Mouse (Mus musculus): ENCODE data around the gene Frem3.
A peak's percentile ranks its signal among the peaks of the same experiment; 100 is the strongest.

The Frem3 gene

GRCm38 (mm10) chr8:80610549-80611440 lies at the start of gene Frem3:
Gene Frem3, plus strand, starts transcription at chr8:80611080.
- no peak for DNase-seq (ENCODE audit: low read depth in 2 of 2, low spot score in 2 of 2)

DNA sequence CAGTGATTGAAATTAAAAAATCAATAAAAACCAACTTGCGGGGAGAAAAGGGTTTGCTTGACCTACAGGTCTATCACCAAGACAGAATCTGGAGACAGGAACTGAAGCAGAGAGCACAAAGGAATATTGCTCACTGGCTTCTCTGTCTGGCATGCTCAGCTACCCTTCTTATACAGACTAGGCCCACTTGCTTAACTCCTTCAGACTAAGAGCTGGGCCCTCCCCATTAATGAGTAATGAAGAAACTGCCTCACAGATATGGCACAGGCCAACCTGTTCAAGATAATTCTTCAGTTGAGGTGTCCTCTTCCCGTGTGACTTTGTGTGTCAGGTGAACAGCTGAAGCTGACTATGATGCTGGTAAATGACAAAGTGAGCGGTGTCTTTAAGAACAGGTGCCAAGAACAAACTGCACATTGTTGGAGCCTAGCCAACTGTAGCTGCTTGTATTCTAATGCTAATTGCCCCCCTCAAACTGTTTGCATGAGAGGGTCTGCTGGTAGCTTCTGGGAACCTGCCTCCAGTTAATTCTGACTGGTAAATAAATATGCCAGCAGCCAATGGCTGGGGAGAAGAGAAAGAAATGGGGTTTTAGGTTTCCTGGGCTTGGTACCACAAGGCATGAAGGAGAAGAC lies 46.6 kb upstream of the Frem3 start:
- DNase-seq (ENCODE audit: low read depth in 2 of 2, low spot score in 2 of 2) = no peak

DNA sequence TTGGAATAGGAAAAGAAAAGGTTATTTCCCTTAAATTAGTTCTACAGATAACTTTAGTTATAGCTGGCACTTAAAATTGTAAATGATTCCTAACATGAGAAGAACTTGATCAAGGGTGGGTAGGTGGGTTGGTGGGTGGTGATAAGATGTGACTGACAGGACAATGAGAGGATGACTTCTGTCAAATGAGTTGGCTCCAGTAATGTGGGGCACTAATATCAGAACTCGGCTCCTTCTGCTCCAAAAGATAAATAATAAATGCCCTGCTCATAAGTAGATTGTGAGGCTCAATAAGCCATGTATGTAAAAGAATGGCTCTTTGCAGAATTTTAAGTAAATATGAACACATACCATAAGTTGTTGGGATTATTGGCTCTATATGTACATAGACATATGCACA lies 43.4 kb upstream of the Frem3 start:
- DNase-seq (ENCODE audit: low read depth in 2 of 2, low spot score in 2 of 2) = no peak

DNA sequence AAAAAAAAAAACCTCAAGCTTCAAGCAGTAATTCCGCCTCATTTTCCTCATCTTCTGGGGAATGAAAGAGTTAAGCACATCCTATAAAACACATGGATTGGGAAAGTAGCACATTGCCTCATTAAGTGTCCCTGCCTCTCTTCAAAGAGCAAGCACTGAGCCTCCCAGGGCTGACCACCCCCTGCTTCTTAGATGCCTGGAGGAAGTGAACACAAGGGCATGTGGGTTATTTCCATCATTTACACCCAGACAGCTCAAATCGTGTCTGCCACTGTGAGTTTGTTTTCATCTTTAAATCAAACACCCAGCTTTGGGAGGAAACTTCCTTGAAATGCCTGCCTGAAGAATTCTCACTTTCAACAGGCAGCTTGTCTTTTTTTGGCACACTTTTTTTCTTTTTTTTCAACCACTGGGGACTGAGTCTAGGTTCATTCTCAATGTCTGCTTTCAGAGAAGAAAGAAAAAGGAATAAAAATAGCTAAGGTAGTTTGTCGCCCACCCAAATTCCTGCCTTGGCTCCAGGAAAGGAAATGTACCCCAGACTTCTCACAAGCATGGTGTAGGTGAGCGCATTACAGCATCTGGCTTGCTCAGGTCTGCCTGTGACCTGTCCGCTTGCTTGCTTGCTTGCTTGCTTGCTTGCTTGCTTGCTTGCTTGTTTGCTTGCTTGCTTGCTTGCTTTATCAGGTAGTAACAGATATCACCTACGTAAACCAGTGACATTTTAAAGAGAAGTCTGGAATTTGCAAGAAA lies 42.5 kb upstream of the Frem3 start:
- no peak for DNase-seq (ENCODE audit: low read depth in 2 of 2, low spot score in 2 of 2)

- DNase-seq (ENCODE audit: low read depth in 2 of 2, low spot score in 2 of 2) = no peak
Measured at GRCm38 (mm10) chr8:80572417-80573061, 38.3 kb upstream of the Frem3 start.

DNA sequence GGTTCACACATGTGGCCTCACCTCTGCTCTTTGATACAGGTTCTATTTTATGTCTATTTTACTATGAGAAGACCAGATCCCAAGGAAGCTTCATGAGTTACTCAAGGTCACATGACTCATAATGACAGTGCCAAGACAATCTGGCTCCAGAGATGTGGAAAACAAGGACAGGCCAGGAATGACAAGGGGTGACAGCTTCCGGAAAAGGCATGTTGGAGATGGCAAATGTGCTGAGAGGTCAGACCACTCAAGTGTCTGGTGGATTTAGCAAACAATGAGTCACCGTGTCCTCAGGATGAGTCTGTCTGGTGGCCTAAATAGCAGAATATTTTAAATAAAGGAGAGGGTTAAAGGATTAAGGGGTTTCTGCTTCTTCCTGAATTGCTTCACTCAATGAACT lies 33.8 kb upstream of the Frem3 start:
- DNase-seq (ENCODE audit: low read depth in 2 of 2, low spot score in 2 of 2) = no peak

- DNase-seq (ENCODE audit: low read depth in 2 of 2, low spot score in 2 of 2) = no peak
Measured at GRCm38 (mm10) chr8:80579038-80579437, 31.8 kb upstream of the Frem3 start.

DNA sequence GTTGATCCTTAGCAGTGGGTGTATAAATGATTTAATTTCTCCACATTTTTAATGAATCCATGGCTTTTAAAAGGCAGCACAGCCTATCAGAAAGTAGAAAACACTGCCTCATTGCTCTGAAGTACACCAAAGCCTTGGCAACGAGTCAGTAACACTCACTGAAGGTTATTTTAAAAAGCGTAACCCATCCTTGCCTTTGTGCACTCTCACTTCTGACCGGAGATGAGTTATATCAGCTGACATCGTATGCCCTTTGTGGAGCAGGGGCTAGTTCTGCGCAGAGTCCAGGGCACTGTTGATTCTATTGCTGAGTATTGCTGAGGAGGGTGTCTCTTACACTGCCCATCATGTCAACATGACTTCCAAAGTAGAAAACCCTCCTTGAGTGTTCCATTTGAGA lies 18.3 kb upstream of the Frem3 start:
- no peak for DNase-seq (ENCODE audit: low read depth in 2 of 2, low spot score in 2 of 2)

- no peak for DNase-seq (ENCODE audit: low read depth in 2 of 2, low spot score in 2 of 2)
Measured at GRCm38 (mm10) chr8:80600600-80601170, 10.2 kb upstream of the Frem3 start.

DNA sequence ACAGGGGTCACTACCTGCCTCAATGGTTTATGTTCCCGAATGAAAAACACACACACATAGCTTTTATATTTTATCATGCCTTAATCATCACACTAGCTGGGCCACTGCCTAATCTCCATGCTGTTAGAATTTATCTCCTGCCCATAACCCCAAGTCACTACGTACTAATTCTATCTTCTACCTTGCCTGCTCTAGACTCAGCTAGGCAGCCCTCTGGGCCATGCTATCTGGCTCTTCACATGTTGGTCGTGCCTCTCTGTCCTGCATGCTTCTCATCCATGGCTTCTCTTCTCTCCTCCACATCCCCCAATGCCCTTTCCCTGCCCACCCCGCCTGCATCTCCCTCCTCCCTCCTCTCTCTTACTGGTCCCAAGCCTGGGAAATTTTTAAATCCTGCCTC lies 9.0 kb upstream of the Frem3 start:
- no peak for DNase-seq (ENCODE audit: low read depth in 2 of 2, low spot score in 2 of 2)

- DNase-seq (ENCODE audit: low read depth in 2 of 2, low spot score in 2 of 2) = no peak
Measured at GRCm38 (mm10) chr8:80607082-80607481, 3.8 kb upstream of the Frem3 start.

DNA sequence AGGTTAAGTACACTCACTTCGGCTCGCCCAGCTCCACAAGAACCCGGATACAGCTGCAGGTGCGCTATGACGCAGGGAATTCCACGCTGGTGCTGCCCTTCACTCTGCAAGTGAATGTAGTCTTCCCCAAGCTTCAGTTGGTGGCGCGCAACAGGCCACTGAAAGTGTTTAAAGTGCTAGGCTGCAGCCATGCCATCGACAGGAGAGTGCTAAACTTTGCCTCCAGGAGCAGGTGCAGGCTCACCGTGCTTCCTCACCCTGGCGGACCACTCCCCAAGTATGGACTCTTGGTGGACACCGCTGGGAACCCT lies 516 bp downstream of the Frem3 start:
- DNase-seq (ENCODE audit: low read depth in 2 of 2, low spot score in 2 of 2) = no peak

- no peak for DNase-seq (ENCODE audit: low read depth in 2 of 2, low spot score in 2 of 2)
Measured at GRCm38 (mm10) chr8:80619787-80620186, 8.9 kb downstream of the Frem3 start.

DNA sequence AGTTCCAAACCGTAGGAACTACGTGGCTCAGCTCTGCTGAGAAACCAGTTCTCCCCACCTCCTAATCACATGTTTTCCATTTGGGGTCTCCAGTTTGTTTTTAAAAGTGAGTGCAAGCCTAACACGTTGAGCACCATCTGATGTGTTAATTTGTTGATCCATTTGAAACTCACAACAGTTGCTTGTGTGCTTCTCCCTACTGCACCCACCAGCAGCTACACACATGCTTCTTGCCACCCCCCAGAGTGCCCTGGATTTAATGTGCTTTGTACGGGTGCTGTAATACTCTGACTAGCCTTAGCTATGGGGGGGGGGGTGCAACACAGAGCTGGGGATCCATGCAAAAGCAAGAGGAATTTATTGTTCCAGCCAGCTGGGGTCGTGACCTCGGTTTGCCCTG lies 36.5 kb downstream of the Frem3 start:
- no peak for DNase-seq (ENCODE audit: low read depth in 2 of 2, low spot score in 2 of 2)

DNA sequence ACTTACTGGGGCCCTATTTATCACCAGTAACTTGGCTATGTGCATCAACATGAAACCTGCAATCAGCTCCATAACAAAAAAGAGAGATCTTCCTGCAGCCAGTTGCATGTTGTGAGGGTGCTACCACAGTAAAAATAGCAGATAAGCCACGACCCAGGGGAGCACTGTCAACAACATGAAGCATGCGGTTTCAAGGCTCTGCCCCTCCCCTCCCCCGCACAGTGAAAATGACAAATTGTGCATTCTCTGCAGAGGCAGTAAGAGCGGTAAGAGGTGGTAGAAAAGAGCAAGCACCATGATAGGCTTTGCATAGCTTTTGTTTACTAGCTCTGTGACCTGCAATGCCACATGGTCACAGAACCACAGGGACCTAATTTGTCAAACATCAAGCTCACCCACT lies 46.8 kb downstream of the Frem3 start:
- no peak for DNase-seq (ENCODE audit: low read depth in 2 of 2, low spot score in 2 of 2)

- no peak for DNase-seq (ENCODE audit: low read depth in 2 of 2, low spot score in 2 of 2)
Measured at GRCm38 (mm10) chr8:80661055-80661454, 50.2 kb downstream of the Frem3 start.

DNA sequence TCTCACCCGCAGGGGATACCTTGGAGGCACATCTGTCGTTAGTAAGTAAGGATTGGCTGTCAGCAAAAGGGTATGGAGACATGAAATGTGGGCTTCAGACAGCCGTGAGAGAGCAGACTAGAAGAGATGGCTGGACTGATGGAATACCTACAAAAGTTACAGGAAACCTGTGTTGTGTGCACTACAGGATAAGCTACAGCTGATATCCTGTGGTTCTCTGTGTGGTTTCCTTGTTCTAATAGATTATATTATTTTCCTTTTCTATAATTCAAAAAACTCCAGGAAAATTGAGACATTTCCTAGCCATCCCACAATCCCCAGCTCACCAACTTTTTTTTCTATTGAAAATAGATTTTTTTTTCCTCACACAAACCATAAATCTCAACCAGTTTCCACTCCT lies 52.6 kb downstream of the Frem3 start:
- DNase-seq (ENCODE audit: low read depth in 2 of 2, low spot score in 2 of 2) = no peak

DNA sequence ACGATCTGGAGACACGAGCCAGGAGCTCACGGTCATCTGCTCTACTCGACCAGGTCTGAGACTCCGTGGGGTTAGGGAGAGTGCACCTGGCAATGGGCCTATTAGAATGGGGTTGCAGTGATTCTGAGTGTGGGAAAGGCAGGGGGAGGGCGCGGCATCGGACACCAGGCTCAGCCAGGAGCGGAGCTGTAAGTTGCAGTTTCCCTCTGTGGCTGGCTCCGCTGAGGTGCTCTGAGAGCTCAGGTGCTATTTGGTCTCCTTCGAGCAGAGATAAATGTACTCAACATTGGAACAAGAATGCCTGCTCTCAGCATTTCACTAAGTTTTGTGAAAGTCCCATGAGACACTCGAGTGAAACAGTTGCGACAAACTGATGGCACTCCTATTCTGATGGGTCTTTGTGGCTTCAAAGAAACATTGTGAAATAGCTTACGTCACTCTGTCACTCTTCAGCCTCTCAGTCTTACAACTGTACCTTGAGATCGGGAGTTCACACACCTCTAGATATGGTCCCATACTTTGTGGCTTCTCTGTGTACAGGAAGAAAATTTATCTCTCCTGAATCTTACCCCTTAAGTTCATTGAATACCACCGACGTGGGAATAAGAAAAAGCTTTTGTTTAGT lies 58.5 kb downstream of the Frem3 start:
- DNase-seq (ENCODE audit: low read depth in 2 of 2, low spot score in 2 of 2) = no peak

DNA sequence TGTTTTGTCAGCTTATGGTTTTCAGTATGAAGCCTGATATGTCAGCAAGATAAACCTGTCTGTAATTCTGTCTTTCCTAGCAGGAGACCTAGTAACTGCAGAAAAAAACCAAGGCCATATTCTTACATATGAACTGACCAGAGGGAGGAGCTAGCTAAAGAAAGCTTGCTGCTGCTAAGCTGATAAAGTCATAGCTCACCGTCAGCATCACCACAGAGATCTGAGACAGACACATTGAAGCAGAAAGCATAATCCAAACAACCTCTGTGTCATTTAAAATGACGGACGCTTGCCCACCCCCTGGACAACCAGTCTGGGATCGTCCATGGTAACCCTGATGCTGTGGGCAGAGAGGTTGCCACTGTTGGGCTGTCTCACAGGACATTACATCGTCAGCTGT lies 71.7 kb downstream of the Frem3 start:
- DNase-seq (ENCODE audit: low read depth in 2 of 2, low spot score in 2 of 2) = no peak

DNA sequence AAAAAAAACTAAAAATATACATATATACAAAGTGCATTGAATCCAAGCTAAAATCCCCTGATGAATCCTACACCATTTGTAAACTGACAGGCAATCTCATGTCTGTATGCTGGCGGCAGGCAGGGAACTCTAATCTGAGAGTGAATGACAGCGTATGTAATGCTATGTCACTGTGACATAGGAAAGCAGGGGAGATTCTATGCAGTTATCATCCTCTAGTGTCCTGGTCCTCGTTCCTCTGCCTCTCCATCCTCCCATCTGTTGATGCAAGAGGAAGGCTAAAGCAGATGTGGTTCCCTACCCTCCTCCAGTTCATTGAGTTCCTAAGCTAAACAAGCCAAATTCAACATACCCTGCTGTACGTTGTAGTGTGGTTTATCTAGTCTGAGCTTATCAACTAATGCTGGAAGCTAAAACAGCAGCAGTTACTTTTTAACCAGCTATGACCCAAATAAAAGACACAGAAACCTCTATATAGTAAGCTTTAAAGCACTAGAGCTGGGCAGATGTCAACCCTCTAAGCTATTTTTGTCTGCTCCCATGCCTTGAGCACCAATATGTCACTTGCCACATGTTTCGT lies 73.0 kb downstream of the Frem3 start:
- no peak for DNase-seq (ENCODE audit: low read depth in 2 of 2, low spot score in 2 of 2)

DNA sequence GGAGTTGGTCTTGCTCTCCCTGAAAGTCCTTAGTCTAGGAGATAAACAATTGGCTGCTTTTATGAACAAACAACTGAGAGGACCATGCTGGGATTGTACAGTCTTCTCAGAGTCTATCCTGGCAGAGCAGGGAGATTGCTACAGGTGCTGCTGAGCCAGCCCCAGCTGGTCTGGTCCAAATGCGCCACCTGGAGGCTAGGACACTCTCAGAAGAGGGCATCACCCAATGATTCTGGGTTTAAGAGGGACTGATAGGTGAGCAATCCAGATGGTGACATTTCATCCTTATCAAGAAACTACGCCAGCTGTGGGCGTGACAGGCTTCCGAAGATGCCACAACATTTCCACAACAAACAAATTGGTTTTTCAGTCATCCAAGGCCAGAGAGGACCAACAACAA lies 77.3 kb downstream of the Frem3 start:
- DNase-seq (ENCODE audit: low read depth in 2 of 2, low spot score in 2 of 2) = peak; percentile 5 to 31
